Mouse (Mus musculus) adrenal gland, adult 8-10 months (tissue): ENCODE results near the gene Shroom3. TPM values are rescaled to one million over a fixed set of nuclear protein-coding genes. Genes with fewer than 3 reads are reported as not detected.

Experiments
- DNase-seq: peaks from one replicate; pipeline ENCODE4 v3.0.0; 2022
- total RNA-seq, 4 experiments: library from RNA; stranded (reverse); gene quantifications; 2 replicates each; pipeline ENCODE4 v1.2.4; 2022

Shroom3 gene
- total RNA-seq, 4 experiments from 2014 or later: 9.0 to 12.4 (median 10.8) TPM

DNA sequence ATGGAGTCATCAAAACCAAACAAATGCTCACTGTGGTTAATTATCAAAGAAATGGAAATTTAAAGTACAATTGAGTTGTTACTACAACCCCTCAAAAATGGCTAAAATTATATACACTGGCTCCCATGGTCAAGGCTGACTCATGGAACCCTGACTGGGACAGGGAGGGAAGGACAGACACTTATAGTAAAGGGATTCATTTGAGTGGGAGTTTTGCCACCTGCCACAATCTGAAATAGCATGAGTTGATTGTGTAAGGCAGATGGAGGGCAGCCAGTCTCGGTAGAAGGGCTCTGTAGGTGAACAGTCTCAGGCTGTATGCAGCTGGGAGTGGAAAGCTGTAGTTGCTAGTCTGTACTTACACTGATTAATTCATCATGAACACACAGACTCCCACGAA is 297.6 kb downstream of the Shroom3 start:
- no peak for DNase-seq

DNA sequence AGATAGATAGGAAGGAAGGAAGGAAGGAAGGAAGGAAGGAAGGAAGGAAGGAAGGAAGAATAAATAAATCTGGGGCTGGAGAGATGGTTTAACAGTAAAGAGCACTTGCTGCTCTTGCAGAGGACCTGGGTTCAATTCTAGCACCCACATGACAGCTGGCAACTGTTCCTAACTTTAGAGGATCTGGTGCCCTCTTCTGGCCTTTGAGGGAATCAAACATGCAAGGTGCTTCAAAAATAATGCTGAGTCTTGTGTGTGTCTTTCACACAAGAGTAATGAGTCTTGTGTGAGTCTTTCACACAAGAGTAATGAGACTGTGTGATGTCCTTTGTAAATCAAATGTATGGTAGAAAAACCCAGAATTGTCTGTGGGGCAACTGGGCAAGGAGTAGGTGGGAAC is 299.4 kb downstream of the Shroom3 start:
- no peak for DNase-seq

DNA sequence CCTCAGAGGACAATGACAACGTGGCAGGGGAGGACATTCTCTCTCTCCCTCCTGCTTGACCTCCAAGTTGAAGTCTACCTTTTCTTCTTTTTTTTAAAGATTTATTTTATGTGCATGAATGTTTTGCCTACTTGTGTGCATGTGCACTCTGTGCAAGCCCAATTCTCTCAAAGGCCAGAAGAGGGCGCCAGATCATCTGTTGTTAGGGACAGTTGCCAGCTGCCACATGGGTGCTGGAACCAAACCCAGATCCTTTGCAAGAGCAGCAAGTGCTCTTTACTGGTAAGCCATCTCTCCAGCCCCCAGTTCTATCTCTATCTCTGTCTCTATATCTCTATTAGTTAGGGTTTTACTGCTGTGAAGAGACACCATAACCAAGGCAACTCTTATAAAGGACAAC is 300.7 kb downstream of the Shroom3 start:
- no peak for DNase-seq

DNA sequence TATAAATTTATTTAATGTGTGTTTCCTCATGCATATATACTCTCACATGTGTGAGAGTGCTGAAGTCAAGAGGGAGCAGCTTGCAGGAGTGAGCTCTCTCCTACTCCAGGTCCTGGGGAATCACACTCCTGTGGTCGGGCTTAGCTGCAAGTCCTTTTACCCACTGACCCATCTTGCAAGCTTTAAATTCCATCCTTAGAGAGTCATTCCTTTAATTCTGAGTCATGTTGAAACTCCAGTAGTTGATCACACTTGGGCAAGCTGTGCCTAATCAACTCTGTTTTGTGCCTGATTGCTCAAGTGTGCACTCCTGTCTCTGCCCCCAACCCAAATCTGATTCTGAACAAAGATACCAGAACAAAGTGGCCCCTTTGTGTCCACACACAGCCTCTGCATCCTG is 301.5 kb downstream of the Shroom3 start:
- DNase-seq: no peak

DNA sequence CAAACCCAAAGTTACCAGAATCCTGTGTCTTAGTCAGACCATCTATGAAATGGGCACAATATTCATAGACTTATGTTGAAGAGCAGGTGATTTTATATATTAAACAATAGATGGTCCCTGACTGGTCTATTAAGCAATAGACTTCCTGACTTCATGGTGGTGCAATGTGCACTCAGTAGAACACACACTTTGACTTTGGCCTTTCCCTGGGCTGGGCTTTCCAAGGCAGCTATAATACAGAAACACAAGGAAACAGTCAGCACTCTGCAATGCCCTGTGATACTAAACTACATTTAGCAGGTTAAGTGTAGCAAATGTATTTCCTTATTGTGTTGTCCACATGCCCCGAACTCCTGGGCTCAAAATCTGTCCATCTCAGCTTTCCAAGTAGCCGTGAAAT is 302.2 kb downstream of the Shroom3 start:
- DNase-seq: no peak

DNA sequence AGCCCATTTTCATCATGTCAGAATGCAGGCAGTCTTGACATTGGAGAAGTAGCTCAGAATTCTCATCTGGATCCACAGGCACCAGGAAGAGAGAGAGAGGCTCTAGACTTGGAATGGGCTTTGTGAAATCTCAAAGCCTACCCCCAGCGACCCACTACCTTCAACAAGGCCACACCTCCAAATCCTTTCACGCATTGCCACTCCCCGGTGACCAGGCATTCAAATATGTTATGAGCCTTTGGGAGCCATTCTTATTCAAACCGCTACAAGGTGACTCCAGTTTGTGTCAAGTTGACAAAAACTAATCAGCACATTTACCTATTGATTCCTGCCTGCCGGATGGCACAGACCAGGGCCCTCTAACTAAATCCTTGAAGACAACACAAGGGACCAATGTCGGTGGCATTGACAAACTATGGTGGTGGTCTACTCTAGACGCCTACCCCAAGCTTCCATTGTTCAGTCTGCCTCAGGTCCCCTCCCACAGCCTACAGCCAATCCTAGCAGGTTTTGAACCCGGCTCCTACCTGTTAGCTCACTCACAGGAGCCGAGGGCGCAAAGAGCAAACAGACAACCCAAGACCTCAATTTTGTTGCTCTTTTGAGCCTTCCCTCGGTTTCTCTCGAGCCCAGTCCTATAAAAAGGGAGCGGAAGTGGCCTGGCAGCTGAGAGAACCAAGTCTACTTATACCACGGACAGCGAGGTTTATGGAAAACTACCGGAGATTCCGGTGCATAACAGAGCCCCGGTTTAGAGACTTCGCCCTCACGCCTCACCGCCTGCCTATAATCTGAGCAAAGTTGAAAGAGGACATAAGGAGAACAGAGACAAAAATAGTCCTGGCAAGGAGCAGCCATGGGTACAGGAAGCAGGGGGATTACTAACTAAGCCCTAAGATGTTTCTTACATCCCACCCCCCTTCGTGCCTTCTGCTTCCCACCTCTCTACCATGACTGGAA is 303.7 kb downstream of the Shroom3 start:
- DNase-seq: no peak

DNA sequence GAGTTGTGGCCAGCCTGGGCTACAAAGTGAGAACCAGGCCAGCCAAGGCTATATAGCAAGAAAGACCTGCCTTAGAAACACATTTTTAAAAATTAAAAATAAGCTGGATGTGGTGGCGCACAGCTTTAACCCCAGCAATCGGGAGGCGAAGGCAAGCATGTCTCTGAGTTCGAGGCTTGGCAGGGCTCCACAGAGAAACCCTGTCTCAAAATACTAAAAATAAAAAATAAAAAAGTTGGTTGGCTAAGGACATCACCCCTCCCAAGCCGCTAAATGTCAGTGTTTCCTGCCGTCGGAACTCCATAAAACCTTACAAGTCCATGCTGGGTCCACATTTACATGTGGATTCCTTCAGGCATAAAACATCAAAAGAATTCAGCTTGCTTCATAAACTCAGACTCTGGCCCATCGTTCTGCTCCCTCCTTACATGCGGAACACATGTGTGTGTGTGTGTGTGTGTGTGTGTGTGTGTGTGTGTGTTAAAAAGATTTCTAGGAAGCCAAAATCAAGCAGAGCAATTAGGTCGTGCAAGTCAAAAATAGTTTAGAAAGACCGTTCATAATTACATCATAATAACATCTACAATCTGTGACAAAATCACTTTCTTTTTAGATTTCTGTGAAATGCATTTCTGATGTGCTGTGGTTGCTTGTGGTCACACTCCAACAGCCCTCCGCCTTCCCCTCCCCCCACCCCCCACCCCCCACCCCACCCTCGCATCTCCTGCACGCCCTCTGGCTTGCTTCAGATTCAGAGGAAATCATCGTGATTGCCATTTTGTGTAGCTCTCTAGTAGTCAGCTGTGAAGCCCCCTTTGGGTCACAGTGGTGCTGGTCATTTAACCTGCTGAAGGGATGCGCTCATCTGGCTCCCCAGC is 304.9 kb downstream of the Shroom3 start:
- DNase-seq: no peak

DNA sequence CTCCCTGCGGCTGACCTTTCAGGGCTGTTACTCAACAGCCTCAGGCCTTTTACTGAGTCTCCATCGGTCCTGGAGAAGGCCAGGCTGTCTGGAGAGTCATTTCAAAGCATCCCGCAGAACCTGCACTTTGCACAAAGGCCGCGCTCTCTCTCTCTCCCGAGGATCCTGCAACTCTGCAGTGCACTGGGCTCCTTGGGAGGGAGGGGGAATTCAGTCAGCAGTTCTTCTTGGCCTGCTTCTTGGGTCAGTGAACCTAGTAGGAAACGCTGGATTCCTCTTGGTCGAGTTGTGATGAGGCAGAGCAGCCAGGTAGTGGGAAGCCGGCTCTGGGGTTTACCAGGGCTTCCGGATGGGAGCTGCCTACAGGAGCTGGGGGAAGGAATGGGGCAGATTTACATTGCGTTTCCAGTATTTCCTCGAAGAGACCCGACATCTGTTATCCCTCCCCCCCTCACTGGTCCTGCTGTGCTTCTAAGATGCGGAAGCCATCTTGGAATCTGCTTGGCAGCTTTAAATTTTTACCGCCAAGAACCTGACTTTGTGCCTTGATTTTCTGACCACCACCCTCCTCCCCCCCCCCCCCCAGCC is 305.6 kb downstream of the Shroom3 start:
- no peak for DNase-seq

DNA sequence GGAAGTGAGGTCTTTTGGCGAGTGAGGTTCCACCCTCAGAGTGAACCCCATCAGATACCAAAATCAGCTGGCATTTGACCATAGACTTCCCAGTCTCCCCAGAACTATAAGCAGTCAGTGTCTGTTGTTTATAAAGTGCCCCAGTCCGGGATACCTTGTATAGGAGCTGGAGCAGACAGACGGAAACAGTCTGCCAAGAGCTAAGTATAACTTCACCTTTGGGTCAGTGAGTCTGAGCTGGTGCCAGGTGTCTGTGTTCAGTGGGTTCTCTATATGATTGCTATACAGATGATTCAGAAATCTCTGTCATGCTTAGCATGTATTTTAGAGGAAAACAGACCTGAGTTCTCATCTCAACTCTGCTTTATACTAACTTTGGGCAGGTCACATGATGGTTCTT is 308.9 kb downstream of the Shroom3 start:
- no peak for DNase-seq

DNA sequence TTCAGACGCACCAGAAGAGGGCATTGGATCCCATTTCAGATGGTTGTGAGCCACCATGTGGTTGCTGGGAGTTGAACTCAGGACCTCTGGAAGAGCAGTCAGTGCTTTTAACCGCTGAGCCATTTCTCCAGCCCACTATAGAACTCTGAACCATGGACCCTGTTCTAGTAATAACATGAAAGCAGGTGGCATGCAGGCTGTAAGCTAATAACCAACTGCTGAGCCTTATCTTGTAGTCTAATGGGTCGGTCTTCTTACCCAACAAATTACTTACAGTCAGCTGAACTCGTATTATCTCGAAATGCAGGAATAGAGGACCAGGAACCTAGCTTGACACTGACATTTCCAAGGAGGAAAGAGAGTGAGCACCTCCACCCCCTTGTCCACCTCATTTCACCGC is 311.1 kb downstream of the Shroom3 start:
- DNase-seq: no peak

DNA sequence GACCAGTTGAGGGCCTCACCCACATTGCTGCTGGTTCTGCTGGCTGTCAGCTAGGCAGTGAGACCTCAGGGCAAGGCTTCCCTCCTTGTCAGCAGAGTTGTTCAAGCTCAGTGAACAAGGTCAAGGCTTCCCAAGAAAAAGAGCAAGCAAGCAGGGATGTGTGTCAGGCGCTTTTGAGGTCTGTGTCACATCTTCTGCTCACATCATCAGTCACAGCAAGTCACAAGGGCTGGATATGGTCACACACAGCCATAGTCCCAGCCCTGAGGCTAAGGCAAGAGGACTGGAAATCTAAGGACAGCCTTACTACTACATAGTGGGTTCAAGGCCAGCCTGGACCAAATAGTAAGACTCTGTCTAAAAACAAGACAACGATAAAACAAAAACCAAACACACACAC is 311.6 kb downstream of the Shroom3 start:
- DNase-seq: no peak

DNA sequence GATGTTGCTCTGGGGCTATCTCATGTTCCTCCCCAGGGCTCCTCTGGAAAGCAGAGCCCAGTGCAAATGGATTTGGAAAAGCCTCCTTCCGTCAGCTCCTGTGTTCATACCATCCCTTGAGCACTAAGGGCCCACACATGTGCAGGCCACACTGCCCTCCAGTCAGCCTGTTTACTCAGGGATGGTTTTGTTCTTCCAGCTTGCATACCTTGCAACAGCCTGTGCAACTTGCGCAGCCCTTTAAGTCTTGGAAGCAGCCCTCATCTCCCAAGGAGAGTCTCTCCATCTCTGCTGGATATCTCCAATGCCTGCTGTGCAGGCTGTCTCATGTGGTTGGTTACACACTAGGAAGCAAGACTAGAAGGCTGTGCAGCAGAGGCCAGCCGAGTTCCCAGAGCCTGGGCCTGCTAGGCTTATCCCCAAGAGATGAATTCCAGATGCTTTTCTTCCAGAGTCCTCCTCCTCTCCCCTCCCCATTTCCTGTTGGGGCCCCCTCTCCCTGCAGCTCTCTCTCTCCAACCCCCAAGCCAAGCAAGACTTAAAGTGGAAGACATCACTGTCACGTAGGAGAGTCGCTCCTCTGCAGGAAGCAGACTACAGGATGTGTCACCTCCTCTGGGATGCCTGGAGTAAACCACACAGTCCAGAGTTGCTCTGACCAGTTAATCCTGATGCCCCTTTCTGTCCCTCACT is 314.3 kb downstream of the Shroom3 start:
- no peak for DNase-seq

DNA sequence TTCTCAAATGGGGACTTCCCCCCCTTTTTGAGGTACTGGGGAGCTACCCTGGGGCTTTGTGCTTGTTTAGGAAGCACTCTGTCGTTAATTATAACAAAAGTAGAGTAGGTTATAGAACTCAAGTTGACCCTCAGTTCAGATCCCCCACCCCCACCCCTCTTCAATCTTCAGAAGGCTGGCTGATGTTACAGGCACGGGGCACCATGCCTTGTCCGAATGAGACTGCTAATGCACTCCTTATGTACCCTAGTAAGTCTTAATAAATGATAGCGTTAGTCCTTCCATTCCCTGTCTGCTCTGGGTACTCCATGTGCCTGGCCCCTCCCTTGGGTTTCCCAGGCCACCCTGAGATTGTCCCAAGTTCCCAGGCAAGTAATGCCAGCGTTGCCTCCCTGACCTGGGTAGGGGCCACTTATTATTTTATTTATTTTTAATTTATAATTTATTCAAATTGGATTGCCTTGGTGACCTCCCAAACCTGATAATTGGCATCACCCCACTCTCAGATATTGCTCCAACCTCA is 315.3 kb downstream of the Shroom3 start:
- DNase-seq: no peak

DNA sequence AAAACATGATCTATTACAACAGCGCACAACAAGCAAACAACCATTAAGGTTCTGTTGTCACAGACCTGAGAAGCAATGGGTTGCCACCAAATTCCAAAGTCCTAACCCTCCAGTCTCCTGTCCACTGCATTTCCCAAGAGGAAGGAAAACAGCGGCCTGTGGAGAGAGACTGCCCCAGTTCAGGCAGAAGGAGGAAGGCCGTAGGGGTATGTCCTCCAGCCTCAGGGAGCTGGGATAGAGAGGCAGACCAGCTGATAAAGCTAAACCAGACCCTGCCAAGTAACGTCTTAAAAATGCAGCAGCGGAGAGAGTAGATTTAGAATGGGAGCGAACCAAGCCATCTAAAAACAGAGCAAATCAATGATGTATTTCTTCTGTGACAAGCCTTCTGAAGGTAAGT is 316.8 kb downstream of the Shroom3 start:
- DNase-seq: no peak

DNA sequence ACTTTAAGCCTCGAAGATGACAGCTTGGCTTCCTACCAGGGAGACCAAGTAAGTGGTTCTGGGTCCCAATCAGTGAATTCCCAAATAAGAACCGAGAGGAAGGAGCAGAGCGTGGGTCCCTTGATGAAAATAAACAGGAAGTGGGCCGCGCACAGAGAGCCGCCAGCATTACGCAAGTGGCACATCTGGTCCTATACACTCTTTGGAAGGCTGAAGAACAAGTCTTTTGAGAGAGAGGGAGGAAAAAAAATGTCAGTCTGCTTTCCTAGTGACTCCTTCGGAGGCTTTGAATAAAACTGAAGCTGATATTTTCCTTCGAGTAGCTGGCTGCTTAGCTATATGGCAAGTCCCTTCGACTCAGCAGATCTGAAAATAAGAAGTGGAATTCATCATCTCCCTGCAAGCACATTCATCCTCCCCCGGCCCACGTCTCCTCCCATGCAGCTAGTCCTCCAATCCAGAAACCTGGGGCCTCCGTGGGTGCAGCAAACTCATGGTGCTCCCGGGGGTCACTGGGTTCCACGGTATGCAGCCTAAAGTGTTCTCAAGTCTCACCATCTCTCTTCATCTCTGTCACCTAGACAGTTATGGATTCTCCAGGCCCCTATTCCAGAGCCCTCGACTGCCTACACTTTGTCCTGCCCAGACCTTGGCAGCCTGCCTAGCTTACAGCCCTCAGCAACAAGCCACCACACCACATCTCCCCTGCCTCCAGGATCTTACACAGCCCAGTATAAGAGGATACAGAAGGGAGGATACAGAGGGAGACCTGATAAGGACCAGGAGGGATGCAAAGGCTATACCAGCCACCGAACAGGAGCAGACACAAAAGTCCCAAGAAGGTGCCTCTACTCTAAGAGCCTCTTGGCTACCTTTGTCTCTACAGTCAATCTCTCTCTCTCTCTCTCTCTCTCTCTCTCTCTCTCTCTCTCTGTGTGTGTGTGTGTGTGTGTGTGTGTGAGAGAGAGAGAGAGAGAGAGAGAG is 317.8 kb downstream of the Shroom3 start:
- DNase-seq: no peak

DNA sequence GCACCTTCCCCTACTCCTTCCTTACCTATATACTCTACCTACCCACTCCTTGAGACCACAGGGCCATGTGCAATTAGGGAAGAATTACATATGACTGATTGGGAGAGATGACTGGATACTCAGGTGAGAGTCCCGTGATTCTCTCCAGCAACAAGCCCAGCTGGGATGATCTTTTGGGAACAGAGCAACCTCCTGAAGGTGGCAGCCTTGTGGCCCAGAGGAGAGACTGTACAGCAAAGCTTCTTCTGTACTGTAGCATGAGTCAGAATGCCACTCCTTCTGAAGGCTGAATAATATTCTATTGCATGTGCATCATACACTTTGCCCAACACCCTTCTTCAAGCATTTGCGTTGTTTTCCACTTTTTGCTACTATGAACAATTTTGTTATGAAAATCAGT is 319.4 kb downstream of the Shroom3 start:
- no peak for DNase-seq

DNA sequence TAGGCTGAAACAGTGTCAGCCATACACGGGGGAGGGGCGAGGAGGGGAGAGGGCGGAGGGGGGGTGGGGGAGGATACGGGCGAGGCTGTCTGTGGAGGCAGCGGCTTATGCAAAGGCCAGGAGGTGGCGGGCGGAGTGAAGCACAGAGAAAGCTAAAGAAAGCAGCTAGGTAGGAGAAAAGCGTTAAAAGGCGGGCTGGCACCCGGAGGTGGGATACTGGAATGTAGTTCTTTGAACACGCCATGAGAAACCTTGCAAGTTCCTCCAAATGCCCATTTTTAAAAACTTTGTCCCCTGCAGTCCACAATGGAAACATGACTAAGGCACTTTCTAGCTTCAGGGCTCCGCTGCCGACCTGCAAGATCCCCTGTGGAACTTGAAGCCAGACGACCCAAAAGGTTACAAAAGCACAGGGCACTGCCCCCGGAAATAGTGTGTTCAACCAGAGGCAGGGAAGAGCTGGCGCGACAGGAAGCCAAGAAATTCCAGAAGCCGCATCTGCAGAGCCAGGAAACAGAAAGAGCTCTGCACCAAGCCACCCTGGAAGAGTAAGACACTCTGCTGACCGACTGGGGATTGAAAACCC is 322.1 kb downstream of the Shroom3 start:
- DNase-seq: peak; percentile 40

DNA sequence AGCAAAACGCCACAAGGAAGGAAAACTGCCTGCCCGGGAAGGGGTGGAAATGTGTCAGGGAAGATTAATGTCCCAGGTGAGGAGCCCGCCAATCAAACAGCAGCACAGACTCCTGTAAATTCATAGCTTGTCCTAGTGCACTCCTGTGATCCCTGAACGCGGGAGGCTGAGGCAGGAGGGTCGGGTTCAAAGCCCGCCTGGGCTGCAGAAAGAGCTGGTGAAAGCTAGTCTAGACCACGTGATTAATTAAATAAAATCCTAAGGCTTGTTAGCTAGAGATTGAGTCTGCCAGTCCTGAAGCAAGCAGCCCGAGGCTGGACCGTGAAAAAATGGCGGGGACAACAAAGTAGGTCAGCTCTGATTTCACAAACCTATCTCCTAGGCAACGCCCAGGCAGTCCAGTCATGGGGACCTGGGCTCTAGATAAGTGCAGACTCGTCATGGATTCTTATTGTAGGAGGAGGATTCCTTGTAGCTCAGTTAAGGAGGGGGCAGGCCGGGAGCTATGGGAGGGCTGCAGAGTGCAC is 322.6 kb downstream of the Shroom3 start:
- DNase-seq: peak; percentile 72

DNA sequence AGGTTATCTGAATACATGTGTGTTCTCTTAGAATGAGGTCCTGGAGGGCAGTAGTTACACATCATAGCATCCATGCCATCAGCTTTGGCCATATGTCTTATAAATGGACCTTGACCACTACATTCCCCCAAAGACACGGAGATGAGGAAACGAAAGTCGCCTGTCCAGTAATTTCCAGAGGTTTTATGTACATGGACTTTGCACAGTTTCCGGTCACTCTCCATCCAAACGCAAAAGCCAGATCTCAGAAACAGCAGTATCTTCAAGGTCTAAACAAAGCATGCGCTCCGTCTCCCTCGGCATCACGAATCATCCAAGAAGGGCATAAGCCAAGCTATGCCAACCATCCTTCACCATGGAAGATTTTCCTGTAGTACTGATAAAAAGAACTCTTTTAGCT is 325.0 kb downstream of the Shroom3 start:
- DNase-seq: no peak
